Mouse (Mus musculus): Measurements from ENCODE around the gene Trp53rkb. TPM values are rescaled to one million over a fixed set of nuclear protein-coding genes. Genes with fewer than 3 reads are reported as not detected.
"Not testable (repeated sequence)": the region's sequence is repeated elsewhere in the genome, so short reads cannot be mapped to it uniquely, and the experiment has no call there.

The Trp53rkb gene
- 7.2 and 7.8 TPM in 2 replicates for polyA plus RNA-seq (2015; fragmentation: Nextera tagmentation; extraction: Ambion mirVana)

DNA sequence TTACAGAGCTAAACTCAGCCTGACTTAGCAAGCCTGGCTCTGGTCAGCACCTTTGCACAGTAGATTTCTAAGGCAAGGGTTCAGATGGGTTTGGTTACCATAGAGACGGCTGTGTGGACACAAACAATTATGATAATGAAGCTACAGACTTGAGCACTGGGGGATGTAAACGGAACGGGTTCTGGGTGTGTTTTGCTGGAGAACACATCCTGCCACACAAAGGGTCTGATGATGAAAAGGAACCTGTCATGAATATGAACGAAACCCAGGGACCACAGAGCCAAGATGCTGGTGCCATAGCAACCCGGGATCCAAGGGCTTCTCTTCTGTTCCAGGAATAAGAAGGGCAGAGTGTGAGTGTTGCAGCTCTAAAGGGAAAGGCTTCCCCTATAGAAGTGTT, at the start of gene Trp53rkb:
Trp53rkb (plus strand) TSS at position 177 of the 400 bp plus-strand sequence.
- Histone ChIP-seq H3K4me2 (peak within 1 kb of the TSS; percentile 69), H3K9ac (peak within 1 kb of the TSS; percentile 22; the same call in 1 of the 2 replicates), H3K27ac (peak within 1 kb of the TSS; percentile 63; the same call in 1 of the 2 replicates), H3K4me3 (replicated peaks) (peak within 1 kb of the TSS; percentile 81), H3K4me1 (peaks cover 12% of the 10 kb centered on the region), H3K36me3 (peaks cover 11% of the 10 kb centered on the region; the same call in 1 of the 2 replicates), H3K27me3 (replicated peaks) (no peaks in the 10 kb centered on the region), H3K9me3 (no peaks in the 10 kb centered on the region)
- no peak for ATAC-seq (ENCODE audit: insufficient read depth, low FRiP score, low read depth)
- WGBS: 75% methylated on average over 5 of the region's 5 CpGs

DNA sequence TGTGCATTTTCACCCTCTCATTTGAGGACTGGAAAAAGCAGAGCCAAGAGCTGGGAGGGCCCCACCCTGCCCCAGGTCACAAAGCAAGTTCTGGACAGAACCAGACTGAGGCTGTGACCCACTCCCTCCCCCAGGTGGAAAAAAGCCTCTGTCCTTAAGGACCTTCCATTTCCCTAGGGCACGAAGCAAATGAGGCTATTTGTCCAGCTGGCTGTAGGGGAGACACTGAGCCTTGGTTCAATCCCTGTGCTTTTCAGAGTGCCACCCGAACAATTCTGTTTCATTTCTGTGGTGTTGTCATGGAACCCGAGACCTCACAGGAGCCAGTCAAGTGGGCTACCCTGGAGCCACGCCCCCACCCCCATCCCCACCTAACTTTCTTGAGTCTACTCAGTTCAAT, 48.8 kb upstream of the Trp53rkb start:
- Histone ChIP-seq H3K9ac (no peak overlapping the region), H3K4me3 (replicated peaks) (no peak overlapping the region), H3K9me3 (no peaks in the 10 kb centered on the region), H3K4me2 (no peak overlapping the region), H3K27me3 (replicated peaks) (no peaks in the 10 kb centered on the region), H3K27ac (no peak overlapping the region), H3K36me3 (no peaks in the 10 kb centered on the region), H3K4me1 (no peaks in the 10 kb centered on the region; the same call in 1 of the 2 replicates)
- WGBS: 47% methylated on average over 4 of the region's 4 CpGs
- ATAC-seq (ENCODE audit: insufficient read depth, low FRiP score, low read depth): peak; percentile 5; the same call in 1 of the 2 replicates

GRCm38 (mm10) chr2:166744433-166744832, 47.9 kb upstream of the Trp53rkb start:
- ATAC-seq (ENCODE audit: insufficient read depth, low FRiP score, low read depth): no peak
- no peak overlapping the region for H3K4me3 ChIP-seq (replicated peaks)
- no peak overlapping the region for H3K27ac ChIP-seq
- no peaks in the 10 kb centered on the region for H3K9me3 ChIP-seq
- H3K36me3 ChIP-seq: no peaks in the 10 kb centered on the region
- no peak overlapping the region for H3K4me2 ChIP-seq
- no peaks in the 10 kb centered on the region for H3K27me3 ChIP-seq (replicated peaks)
- no peak overlapping the region for H3K9ac ChIP-seq
- no peaks in the 10 kb centered on the region; the same call in 1 of the 2 replicates for H3K4me1 ChIP-seq
- WGBS: 70% methylated on average over 7 of the region's 7 CpGs

DNA sequence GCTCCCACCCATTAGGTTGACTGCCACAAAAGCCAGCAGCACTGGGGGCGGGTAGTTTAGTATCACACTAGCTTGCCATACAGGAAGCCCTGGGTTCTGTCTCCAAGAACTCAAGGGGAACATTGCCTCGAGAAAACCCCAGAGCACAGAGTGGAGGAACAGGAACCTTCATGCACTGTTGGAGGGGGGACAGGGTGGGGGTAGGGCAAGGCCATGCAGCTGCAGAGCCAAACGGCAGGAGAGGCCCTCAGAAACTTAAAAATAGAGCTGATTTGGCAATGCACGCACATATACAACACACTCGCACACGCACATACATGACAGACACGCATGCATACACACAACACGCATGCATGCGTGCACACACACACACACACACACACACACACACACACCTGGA, 46.5 kb upstream of the Trp53rkb start:
- H3K9ac ChIP-seq: no peak overlapping the region
- no peaks in the 10 kb centered on the region for H3K27me3 ChIP-seq (replicated peaks)
- H3K36me3 ChIP-seq: no peaks in the 10 kb centered on the region
- no peaks in the 10 kb centered on the region; the same call in 1 of the 2 replicates for H3K4me1 ChIP-seq
- H3K9me3 ChIP-seq: no peaks in the 10 kb centered on the region
- H3K4me3 ChIP-seq (replicated peaks): no peak overlapping the region
- 77% methylated on average over 9 of the region's 9 CpGs for WGBS
- no peak overlapping the region for H3K4me2 ChIP-seq
- ATAC-seq (ENCODE audit: insufficient read depth, low FRiP score, low read depth): no peak
- no peak overlapping the region for H3K27ac ChIP-seq

DNA sequence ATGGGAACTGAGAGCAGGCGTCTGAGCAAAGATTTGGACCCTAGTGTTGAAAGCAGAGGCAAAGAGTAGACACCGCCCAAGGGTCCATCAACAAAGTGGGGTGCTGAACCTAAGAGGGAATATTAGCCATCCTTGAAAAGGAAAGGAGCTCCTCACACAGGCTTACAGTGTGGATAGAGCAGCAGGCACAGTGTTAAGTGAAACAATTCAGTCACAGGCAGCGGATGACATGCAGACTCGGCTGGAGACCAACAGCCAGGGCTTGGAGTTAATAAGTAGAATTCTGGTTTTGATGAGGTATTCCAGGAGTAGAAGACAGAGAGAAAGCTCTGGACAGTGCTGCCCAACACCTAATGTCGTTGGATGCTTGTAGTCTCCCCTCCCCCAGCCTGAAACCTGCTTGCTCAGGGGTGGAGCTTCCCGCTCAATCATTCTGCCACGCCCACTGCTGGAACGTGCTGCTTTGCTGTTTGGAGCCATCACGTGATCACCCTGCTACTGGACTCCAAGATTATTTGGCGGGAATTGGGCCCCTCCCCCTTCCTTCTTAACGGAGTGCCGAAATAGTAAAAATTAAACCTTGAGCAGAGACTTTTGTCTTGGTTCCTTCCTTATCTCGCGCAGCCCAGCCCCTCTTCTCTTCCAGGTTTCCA, 45.9 kb upstream of the Trp53rkb start:
- not testable (repeated sequence) for H3K9ac ChIP-seq; H3K4me3 ChIP-seq (replicated peaks); H3K36me3 ChIP-seq; H3K4me1 ChIP-seq; H3K9me3 ChIP-seq; ATAC-seq (ENCODE audit: insufficient read depth, low FRiP score, low read depth); H3K27me3 ChIP-seq (replicated peaks); H3K27ac ChIP-seq
- 45% methylated on average over 14 of the region's 14 CpGs for WGBS
- H3K4me2 ChIP-seq: 0 out of 2 replicates have a peak overlapping the region, but pooled peaks have one; percentile 5

GRCm38 (mm10) chr2:166750620-166751191, 41.6 kb upstream of the Trp53rkb start:
- Histone ChIP-seq H3K27ac (no peak overlapping the region), H3K9me3 (no peaks in the 10 kb centered on the region), H3K4me3 (replicated peaks) (no peak overlapping the region), H3K36me3 (no peaks in the 10 kb centered on the region), H3K4me2 (no peak overlapping the region), H3K9ac (no peak overlapping the region), H3K4me1 (no peaks in the 10 kb centered on the region; the same call in 1 of the 2 replicates), H3K27me3 (replicated peaks) (no peaks in the 10 kb centered on the region)
- 80% methylated on average over 6 of the region's 6 CpGs for WGBS
- ATAC-seq (ENCODE audit: insufficient read depth, low FRiP score, low read depth): no peak

DNA sequence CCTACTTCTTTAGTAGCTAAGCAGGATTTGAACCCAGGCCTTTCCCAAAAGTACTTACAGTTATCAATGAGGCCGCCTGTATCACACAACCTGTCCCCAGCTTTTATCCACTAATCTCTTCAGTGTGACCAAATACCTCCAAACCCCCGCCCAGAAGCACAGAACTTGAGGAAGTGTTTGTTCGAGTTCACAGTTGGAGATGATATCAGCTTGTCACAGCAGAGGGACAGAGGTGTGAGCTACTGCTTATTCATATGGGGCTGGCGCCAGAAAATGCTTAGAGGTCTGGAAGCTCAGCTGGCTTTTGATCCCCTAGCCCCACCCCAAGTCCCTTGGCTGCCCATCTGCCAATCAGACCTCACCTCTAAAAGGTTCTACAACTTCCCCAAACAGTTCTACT, 38.1 kb upstream of the Trp53rkb start:
- ATAC-seq (ENCODE audit: insufficient read depth, low FRiP score, low read depth): no peak
- no peaks in the 10 kb centered on the region for H3K4me1 ChIP-seq
- no peak overlapping the region for H3K4me2 ChIP-seq
- no peaks in the 10 kb centered on the region for H3K36me3 ChIP-seq
- no peak overlapping the region for H3K9ac ChIP-seq
- 53% methylated on average over 4 of the region's 4 CpGs for WGBS
- H3K27me3 ChIP-seq (replicated peaks): no peaks in the 10 kb centered on the region
- no peaks in the 10 kb centered on the region for H3K9me3 ChIP-seq
- no peak overlapping the region for H3K27ac ChIP-seq
- no peak overlapping the region for H3K4me3 ChIP-seq (replicated peaks)

GRCm38 (mm10) chr2:166754760-166755159, 37.6 kb upstream of the Trp53rkb start:
- Histone ChIP-seq H3K9ac (no peak overlapping the region), H3K4me3 (replicated peaks) (no peak overlapping the region), H3K36me3 (no peaks in the 10 kb centered on the region), H3K4me1 (no peaks in the 10 kb centered on the region), H3K4me2 (no peak overlapping the region), H3K27ac (no peak overlapping the region), H3K27me3 (replicated peaks) (no peaks in the 10 kb centered on the region), H3K9me3 (no peaks in the 10 kb centered on the region)
- ATAC-seq (ENCODE audit: insufficient read depth, low FRiP score, low read depth): no peak
- WGBS: 66% methylated on average over 7 of the region's 7 CpGs

- ATAC-seq (ENCODE audit: insufficient read depth, low FRiP score, low read depth): no peak
- no peaks in the 10 kb centered on the region for H3K4me1 ChIP-seq
- no peaks in the 10 kb centered on the region for H3K9me3 ChIP-seq
- no peaks in the 10 kb centered on the region for H3K36me3 ChIP-seq
- H3K4me3 ChIP-seq (replicated peaks): no peak overlapping the region
- H3K9ac ChIP-seq: no peak overlapping the region
- no peak overlapping the region for H3K4me2 ChIP-seq
- no peaks in the 10 kb centered on the region for H3K27me3 ChIP-seq (replicated peaks)
- 20% methylated on average over 3 of the region's 3 CpGs for WGBS
- H3K27ac ChIP-seq: no peak overlapping the region
These were observed 34.4 kb upstream of the Trp53rkb start for GRCm38 (mm10) chr2:166757969-166758368.

- Histone ChIP-seq H3K9ac (no peak overlapping the region), H3K9me3 (no peaks in the 10 kb centered on the region), H3K4me2 (no peak overlapping the region), H3K27ac (no peak overlapping the region), H3K27me3 (replicated peaks) (no peaks in the 10 kb centered on the region), H3K4me1 (no peaks in the 10 kb centered on the region), H3K4me3 (replicated peaks) (no peak overlapping the region), H3K36me3 (no peaks in the 10 kb centered on the region)
- 54% methylated on average over 5 of the region's 5 CpGs for WGBS
- no peak for ATAC-seq (ENCODE audit: insufficient read depth, low FRiP score, low read depth)
These were observed 28.3 kb upstream of the Trp53rkb start for GRCm38 (mm10) chr2:166764051-166764450.

GRCm38 (mm10) chr2:166767591-166767990, 24.7 kb upstream of the Trp53rkb start:
- ATAC-seq (ENCODE audit: insufficient read depth, low FRiP score, low read depth): no peak
- Histone ChIP-seq H3K4me2 (no peak overlapping the region), H3K4me1 (no peaks in the 10 kb centered on the region), H3K9me3 (no peaks in the 10 kb centered on the region), H3K27ac (no peak overlapping the region), H3K27me3 (replicated peaks) (no peaks in the 10 kb centered on the region), H3K4me3 (replicated peaks) (no peak overlapping the region), H3K36me3 (no peaks in the 10 kb centered on the region), H3K9ac (no peak overlapping the region)
- 68% methylated on average over 9 of the region's 9 CpGs for WGBS

DNA sequence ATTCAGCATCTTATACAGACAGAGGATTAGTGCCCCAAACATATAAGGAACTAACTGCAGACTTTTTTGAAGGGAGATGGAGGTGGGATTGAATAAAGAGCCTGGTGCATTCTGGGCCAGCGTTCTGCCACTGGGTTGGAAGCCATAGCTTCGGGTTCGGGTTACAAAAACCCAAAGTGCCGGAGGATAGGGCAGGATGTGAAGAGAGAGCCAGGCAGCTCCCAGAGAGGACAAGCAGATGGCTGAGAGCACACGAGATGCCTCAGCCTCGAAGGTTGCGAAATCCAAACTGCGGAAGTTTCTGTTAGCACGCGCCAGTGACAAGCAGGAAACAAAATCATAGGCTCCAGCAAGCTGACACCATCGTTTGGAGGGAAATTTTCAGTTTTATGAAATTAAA, 20.9 kb upstream of the Trp53rkb start:
- Histone ChIP-seq H3K9ac (no peak overlapping the region), H3K27me3 (replicated peaks) (no peaks in the 10 kb centered on the region), H3K4me3 (replicated peaks) (no peak overlapping the region), H3K4me1 (no peaks in the 10 kb centered on the region), H3K4me2 (no peak overlapping the region), H3K36me3 (no peaks in the 10 kb centered on the region), H3K9me3 (no peaks in the 10 kb centered on the region), H3K27ac (no peak overlapping the region; the same call in 1 of the 2 replicates)
- no peak for ATAC-seq (ENCODE audit: insufficient read depth, low FRiP score, low read depth)
- WGBS: 46% methylated on average over 11 of the region's 11 CpGs

Measured in stomach, embryonic 15.5 days (tissue).